Mouse (Mus musculus): ENCODE results near the gene Tmem239. TPM values are rescaled to one million over a fixed set of nuclear protein-coding genes. Genes with fewer than 3 reads are reported as not detected.

Tmem239 gene
- polyA plus RNA-seq, 2 experiments from 2014 or later = not detected

- peak; percentile 72 for ATAC-seq
Observed at GRCm38 (mm10) chr2:130411558-130412495, 5.5 kb downstream of the Tmem239 start.

- no peak for ATAC-seq
Observed at GRCm38 (mm10) chr2:130412775-130413174, 6.5 kb downstream of the Tmem239 start.

DNA sequence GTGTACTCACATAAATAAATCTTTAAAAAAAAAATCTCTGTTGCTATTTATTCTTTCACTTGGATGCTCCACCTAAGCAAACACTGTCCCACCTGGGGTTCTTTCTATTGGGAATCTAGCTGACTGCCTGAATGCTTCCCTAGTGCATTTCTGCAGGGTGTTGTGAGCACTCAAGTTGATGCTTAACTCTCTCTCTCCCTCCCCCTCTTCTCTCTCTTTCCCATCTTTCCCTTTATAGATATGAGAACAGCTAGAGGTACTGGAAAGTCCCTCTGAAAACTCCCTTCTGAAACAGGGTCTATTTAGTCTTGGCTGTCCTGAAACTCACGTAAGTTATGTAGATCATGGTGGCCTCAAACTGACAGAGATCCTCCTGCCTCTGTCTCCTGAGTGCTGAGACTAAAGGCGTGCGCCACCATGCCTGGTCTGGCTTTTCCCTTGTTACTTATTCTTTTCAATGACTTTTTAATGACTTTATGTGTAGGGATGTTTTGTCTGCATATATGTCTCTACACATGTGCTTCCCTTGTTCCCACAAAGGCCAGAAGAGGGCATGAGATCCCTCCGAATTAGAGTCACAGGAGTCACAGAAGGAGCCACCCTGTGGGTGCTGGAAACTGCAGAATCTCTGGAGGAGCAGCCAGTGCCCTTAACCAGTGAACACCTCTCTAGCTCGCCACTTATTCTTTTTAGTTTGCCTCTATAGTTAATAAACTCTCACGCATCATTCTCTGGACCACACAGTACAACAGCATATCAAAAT lies 8.0 kb downstream of the Tmem239 start:
- no peak for ATAC-seq

DNA sequence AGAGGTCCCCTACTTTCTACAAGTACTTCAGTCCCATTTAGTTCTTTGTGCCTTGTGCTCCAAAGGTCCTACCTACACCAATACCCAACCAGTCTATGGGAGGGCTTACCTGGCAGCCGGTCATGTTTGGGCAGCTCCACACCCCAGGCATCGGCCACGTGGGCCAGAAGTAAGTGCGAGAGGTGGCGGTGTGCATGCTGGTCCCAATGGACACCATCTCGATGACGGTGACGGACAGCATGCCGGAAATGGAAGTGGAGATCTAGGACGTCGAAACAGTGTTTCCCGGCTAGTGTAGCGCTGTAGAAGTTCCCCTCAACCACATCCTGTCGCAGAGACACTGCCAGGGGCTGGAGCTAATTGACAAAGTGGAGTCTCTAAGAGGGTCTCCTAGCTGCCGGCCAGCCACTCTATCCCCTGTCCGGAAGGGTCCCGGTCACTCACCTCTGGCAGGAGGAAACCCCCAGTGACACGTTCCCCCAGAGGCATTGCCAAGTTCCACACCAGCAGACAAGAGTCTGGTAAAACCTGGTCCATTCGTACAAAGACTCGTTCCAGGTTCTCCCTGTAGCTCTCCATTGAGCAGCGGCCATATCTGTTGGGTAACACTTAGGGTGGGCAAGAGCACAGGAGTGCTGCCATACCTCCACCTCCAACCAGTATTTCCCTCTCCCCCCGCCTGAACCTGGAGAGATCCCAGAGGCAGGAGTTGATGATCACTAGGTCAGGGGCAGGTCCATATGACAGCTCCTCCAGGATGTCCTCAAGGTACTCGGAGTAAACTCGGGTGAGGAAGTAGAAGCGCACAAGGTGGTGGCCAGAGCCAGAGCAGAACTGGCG lies 15.7 kb downstream of the Tmem239 start:
- ATAC-seq = no peak

DNA sequence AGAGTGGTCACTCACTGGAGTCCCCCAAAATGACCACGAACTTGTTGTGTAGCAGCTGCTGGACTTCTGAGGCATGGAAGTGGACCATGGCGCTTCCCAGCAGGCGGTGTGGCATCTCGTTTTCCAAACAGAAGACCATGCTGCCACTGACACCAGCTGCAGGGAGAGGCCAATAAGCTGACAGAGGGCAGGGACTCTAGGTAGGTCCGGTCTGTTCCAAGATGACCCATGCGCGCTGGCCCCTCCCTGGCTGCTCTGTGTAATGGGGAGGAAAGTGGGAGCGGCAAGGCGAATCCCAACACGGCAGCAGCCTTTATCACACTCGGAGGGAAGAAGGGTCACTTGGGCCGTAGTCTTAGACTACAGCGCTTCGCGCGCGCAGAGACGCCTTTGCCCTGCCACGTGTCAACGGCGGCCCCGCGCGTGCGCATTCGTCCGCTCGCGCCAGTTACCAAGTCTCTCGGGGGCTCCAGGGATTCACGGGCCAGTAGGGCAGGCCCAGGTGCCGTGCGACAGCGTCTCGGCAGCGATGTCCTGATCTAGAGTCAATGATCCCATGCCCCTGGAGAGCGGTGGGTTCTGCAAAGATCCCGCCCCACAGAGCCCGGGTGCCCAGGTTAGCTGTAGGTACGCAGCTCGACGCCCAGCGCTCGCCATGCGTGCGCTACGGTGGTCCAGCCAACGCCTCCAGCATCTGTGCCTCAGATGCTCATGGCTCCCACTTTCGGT lies 17.3 kb downstream of the Tmem239 start:
- ATAC-seq = peak; percentile 55

DNA sequence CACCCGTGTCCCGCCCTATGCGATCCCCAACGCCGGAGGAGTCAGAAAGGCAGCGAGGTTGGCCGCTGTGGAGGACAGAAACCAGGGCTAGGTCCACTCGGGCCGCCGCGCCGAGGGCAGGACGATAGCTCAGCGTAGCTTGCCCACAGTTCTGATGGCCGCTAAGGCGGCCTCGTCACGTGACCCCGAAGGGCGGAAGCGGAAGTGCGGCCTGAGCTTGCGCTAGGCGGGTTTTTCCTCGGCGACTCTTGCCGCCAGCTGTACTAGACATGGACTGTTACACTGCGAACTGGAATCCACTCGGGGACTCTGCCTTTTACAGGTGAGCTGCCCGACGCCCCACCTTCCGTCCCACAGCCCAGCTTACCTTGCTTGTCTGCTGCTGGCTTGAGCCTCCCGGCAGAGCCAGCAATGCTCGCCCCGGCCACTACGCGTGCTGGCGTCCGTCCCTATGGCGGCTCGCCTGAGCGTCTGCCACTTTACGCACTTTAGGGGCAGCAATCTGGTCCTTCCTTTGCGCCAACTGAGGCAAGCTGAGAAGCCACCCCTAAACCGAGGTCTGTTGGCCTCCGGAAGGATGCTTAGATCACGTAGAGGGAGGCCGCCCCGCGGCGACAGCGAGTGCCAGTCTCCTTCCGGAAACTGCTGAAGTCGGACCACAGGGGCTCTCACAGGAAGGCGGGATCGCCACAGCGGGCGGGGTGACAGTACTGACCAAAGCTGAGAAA lies 18.0 kb downstream of the Tmem239 start, which contains the start of the genes Vps16 and Pced1a:
TSS of gene Vps16 (plus strand) at position 214 of the 728 bp plus-strand sequence.
TSS of gene Pced1a (minus strand) at position 576 of the 728 bp plus-strand sequence.
- ATAC-seq = peak; percentile 91

DNA sequence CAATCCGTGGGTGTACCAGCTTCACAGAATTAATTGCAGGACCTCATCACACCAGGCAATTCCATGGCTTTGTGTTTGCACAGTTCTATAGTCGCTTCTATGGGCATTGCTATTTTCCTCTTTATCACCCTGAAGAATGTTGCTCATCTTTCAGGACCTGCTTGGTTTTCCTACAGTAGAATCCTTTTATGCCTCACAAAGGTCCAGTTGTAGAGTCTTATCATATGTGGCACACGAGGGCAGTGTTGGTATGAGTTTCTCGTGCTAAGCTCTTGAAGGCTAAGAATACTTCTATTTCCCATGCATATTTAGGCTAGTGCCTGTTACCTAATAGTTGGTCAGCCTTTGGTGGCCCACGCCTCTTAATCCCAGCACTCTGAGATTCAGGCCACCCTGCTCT lies 18.8 kb downstream of the Tmem239 start:
- ATAC-seq = no peak

DNA sequence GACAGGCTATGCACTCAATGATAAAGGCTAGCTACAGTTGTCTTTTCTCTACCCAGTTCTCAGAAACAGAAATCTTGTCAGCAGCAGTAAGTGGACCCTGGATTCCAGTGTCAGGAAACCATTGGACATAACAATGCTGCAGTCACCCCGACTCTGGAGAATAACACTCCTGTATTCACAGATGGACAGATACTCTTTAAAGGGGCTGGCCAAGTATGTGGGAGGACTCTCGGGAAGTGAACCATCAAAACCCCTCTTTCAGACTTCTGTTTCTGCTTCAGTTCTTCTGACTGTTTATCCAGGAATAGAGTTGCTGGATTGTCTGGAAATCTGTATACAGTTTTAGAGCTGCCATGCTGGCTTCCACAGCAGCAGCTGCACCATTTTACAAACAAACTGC lies 23.6 kb downstream of the Tmem239 start:
- no peak for ATAC-seq

DNA sequence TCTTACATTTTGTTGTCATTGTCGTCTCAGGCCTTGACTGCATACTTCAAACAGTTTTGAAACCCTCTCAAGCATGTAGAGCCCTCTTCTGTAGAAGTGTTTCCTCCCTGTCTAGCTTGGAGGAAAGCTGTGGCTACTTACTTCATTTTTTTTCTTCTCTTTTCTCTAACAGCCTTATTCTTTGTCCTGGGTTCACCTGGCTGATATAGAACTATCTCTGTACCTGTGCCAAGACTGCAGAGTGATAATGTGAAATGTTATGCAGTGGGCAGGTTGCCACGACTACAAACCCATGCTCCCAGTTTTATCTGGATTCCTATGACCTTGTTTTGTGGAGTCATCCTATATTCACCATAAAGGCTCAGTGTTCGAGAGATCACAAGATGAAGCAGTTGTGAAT lies 24.2 kb downstream of the Tmem239 start:
- ATAC-seq = no peak

GRCm38 (mm10) chr2:130432157-130432556 lies 25.9 kb downstream of the Tmem239 start:
- no peak for ATAC-seq

DNA sequence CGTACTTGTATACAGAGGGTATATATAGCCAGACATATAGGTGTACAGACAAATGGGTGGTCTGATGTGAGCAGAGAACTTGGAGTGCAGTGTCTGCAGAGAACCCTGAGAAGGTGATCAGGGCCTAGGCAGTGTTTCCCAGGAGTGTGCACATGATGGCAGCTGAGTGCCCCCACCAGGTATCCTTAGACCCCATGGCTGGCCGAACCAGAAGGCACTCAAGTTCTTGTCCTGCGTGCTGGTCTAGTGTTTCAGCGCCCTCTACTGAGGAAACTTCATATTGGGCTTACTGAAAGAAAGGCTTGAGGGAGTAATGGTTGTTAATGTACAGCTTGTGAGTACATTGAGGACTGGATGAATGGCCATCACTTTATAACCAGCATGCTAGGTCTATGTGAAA lies 26.9 kb downstream of the Tmem239 start:
- no peak for ATAC-seq

GRCm38 (mm10) chr2:130436769-130437168 lies 30.5 kb downstream of the Tmem239 start:
- no peak for ATAC-seq

GRCm38 (mm10) chr2:130438861-130439260 lies 32.6 kb downstream of the Tmem239 start:
- no peak for ATAC-seq

DNA sequence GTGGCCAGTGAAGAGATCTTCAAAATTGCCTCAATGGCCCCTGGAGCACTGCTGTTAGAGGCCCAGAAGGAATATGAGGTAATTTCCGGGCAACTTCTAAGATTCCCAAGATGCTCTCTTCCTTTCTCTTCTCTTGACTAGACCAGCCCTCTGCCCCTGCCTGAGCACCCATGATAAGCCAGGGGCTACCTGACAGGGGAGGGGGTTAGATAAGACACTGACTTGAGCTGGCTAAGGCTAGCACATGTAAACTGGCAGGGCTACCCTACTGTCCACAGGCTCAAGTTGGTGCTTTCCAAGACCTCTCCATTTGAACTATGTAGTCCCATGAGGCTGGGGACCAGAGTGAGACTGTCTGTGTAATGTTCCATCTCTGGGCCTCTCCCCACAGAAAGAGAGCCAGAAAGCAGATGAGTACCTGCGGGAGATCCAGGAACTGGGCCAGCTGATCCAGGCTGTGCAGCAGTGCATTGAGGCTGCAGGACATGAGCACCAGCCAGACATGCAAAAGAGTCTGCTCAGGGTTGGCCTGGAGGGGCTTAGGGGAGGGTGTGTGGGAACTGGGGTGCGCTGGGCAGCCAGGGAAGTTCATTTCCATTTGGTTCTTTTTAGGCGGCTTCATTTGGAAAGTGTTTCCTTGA lies 33.7 kb downstream of the Tmem239 start:
- ATAC-seq = no peak

DNA sequence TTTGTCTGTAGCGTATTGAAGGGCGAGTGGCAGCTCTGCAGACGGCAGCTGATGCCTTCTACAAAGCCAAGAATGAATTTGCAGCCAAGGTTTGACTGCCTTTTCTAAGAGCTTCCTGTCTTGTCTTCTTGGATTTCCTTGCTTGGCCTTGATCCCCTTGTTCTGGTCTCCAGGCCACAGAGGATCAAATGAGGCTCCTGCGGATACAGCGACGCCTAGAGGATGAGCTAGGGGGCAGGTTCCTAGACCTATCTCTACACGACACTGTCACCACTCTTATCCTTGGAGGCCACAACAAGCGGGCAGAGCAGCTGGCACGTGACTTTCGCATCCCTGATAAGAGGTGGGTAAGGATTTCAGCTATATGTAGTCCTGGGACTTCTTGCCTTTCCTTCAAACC lies 35.9 kb downstream of the Tmem239 start:
- no peak for ATAC-seq

- no peak for ATAC-seq
Observed at GRCm38 (mm10) chr2:130448449-130448848, 42.2 kb downstream of the Tmem239 start.

DNA sequence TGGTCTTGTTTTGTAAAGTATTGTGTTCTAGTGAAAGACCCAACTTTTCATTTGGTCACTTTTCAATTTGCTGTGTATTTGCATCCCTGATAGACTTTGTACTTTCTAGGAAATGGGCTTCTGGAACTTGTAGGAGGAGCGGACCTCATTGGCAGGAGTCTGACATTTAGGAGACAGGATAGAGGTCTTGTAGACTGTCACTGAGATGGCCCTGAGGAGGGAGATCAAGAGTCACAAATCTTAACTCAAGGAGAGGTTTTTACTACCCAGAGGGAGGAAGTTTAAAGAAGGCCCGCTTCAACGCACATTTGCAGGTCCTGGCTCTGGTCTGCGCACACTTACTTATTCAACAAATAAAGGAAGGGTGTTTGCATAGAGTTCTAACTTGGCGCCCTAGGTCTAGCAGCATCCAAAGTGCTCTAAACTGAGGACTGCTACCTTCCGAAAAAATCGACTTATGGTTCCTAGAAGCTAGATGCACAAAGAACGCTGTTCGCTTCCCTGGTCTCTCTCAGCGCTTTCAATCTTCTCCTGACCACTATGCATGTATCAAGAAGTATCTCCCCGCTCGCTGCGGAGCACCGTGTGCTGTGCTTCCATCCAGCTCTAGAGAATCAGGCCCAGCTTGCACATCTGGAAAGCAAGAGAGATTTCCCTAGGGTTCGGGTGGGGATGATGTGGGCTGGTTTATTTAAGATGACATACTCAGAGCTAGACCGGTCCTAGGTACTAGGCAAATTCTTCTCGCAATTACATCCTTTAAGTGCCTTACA lies 42.9 kb downstream of the Tmem239 start:
- peak; percentile 13 for ATAC-seq

DNA sequence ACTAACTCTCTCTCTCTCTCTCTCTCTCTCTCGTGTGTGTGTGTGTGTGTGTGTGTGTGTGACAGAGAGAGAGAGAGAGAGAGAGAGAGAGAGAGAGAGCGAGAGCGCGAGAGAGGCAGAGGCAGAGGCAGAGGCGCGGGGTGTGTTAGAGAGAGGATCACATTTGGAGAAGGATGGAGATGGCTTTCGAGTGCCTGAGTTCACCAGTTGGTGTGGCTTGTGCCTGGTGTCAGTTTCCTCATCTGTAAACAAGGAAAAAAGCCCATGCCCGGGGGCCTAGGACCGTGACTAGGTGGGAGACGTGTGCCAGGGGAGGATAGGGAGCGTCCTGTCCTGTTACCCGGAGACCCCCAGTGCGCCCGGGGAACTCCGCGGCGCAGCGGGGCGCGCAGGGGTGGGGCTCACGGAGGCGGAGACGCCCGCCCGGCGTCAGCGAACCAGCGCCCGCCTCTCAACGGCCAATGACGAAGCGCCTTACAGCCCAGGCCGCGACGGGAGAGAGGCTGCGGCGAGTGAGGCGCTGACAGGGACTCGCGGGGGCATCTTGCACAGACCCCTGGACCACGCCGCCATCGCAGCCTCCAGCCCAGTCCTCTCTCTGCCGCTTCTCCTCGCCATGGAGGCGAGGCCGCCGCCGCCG lies 43.6 kb downstream of the Tmem239 start, which contains the start of gene Ptpra:
TSS of gene Ptpra (plus strand) at position 485 of the 640 bp plus-strand sequence.
- peak; percentile 95 for ATAC-seq

DNA sequence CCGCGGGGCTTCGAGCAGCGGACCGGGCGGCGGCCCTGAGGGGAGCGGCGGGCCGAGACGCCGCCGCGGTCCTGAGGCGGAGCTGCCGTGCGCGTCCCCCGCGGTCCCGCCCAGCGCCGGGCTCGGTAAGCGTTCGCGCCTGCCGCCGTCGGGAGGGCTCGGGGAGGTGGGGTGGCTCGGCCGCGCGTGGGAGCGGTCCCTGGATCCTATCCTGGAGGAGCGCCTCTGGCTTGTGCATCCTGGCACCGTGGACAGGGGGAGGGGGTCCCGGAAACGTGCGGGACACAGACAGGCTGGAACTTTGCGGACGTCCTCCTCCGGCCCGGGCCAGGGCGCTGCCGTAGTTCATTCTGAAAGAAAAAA lies 44.1 kb downstream of the Tmem239 start:
- ATAC-seq = peak; percentile 67
